8 mouse cellular contexts compared by ENCODE assay signal in genomic region chr8:84936962-84937546, GRCm38 (mm10). TPM values are rescaled to one million over a fixed set of nuclear protein-coding genes. Genes with fewer than 3 reads are reported as not detected.
DNase-seq lines count a peak whose midpoint lies in the region; ATAC-seq and TF ChIP-seq lines count a peak whose summit lies in the region.

TSS of gene Mast1 (minus strand) at chr8:84937359.

- peak within 1 kb of the TSS; percentile 67 for H3K4me3 ChIP-seq in testis, adult 2 months (ENCODE audit: control insufficient read depth, low read depth, low read length)
- H3K4me3 ChIP-seq in intestine, postnatal 0 days (ENCODE audit: low read depth, low read length), result peak within 1 kb of the TSS; percentile 35
- H3K4me3 ChIP-seq in limb, embryonic 14.5 days (replicated peaks; ENCODE audit: low read length), result peak within 1 kb of the TSS; percentile 40
- H3K4me3 ChIP-seq in midbrain, embryonic 16.5 days (ENCODE audit: low read depth, low read length), result peak within 1 kb of the TSS; percentile 92

- WGBS in intestine, postnatal 0 days, result under 1% methylated on average over 48 of the region's 50 CpGs
- WGBS in limb, embryonic 14.5 days, result 1% methylated on average over 41 of the region's 50 CpGs
- WGBS in midbrain, embryonic 16.5 days, result under 1% methylated on average over 47 of the region's 50 CpGs

- no peak within 1 kb of the TSS for H3K27ac ChIP-seq in testis, adult 2 months (ENCODE audit: control insufficient read depth, insufficient read depth, low read depth, low read length)
- no peak within 1 kb of the TSS for H3K27ac ChIP-seq in intestine, postnatal 0 days (ENCODE audit: low read depth, low read length)
- no peak within 1 kb of the TSS for H3K27ac ChIP-seq in limb, embryonic 14.5 days (replicated peaks; ENCODE audit: low read depth, low read length)
- peak within 1 kb of the TSS; percentile 98 for H3K27ac ChIP-seq in midbrain, embryonic 16.5 days (ENCODE audit: low read length)

- no peak for TF ChIP-seq POLR2A in testis, adult 2 months (IDR thresholded peaks at IDR 0.05; ENCODE audit: control insufficient read depth, low read depth, low read length)
- no peak for TF ChIP-seq POLR2A in limb, embryonic 14.5 days (IDR thresholded peaks at IDR 0.05; ENCODE audit: borderline replicate concordance, extremely low read depth, insufficient read depth, insufficient read length)

- peak; percentile 67 for TF ChIP-seq CTCF in testis, adult 2 months (IDR thresholded peaks at IDR 0.05; ENCODE audit: control insufficient read depth, insufficient read depth, insufficient replicate concordance, low read depth, low read length)
- TF ChIP-seq CTCF in intestine, postnatal 0 days (IDR thresholded peaks at IDR 0.05; ENCODE audit: low read depth), result peak; percentile 77

- peaks cover 18% of the 10 kb centered on the region for H3K4me1 ChIP-seq in testis, adult 2 months (ENCODE audit: control insufficient read depth, insufficient read depth, low read length)
- H3K4me1 ChIP-seq in intestine, postnatal 0 days (replicated peaks; ENCODE audit: control insufficient read depth, insufficient read depth, low read length), result no peaks in the 10 kb centered on the region
- H3K4me1 ChIP-seq in limb, embryonic 14.5 days (ENCODE audit: control insufficient read depth, insufficient read depth, low read length), result peaks cover 6% of the 10 kb centered on the region
- H3K4me1 ChIP-seq in midbrain, embryonic 16.5 days (ENCODE audit: control insufficient read depth, insufficient read depth, low read length), result peaks cover 24% of the 10 kb centered on the region

- H3K9ac ChIP-seq in intestine, postnatal 0 days (ENCODE audit: low read depth, low read length), result no peak within 1 kb of the TSS
- 0 out of 2 replicates have a peak within 1 kb of the TSS, but pooled peaks have one; percentile 16 for H3K9ac ChIP-seq in limb, embryonic 14.5 days (ENCODE audit: low read depth, low read length, severe bottlenecking)
- peak within 1 kb of the TSS; percentile 100 for H3K9ac ChIP-seq in midbrain, embryonic 16.5 days (ENCODE audit: low read depth, low read length)

- H3K9me3 ChIP-seq in intestine, postnatal 0 days (ENCODE audit: control insufficient read depth), result no peaks in the 10 kb centered on the region
- H3K9me3 ChIP-seq in limb, embryonic 14.5 days (ENCODE audit: control insufficient read depth, low read length), result no peaks in the 10 kb centered on the region
- H3K9me3 ChIP-seq in midbrain, embryonic 16.5 days (replicated peaks; ENCODE audit: control insufficient read depth, low read length, poor library complexity, severe bottlenecking), result no peaks in the 10 kb centered on the region

- no peak for DNase-seq in testis, postnatal 14 days (ENCODE audit: low spot score)
- DNase-seq in cerebellum, postnatal 10 days, result peak; percentile 96
- DNase-seq in frontal cortex, postnatal 25 days (ENCODE audit: low spot score in 2 of 2), result peak; percentile 53 to 64
- peak; percentile 34 for DNase-seq in limb, embryonic 14.5 days (ENCODE audit: low spot score)
- DNase-seq in spleen, postnatal 4 days (ENCODE audit: low spot score in 2 of 2), result peak; percentile 60 to 88

- no peaks in the 10 kb centered on the region for H3K36me3 ChIP-seq in testis, adult 2 months (ENCODE audit: control insufficient read depth, insufficient read depth, low read length)
- no peaks in the 10 kb centered on the region for H3K36me3 ChIP-seq in intestine, postnatal 0 days (ENCODE audit: control insufficient read depth, insufficient read depth)
- H3K36me3 ChIP-seq in limb, embryonic 14.5 days (ENCODE audit: control insufficient read depth, insufficient read depth, low read length), result no peaks in the 10 kb centered on the region
- H3K36me3 ChIP-seq in midbrain, embryonic 16.5 days (ENCODE audit: control insufficient read depth, insufficient read depth, low read length), result peaks cover 4% of the 10 kb centered on the region; the same call in 1 of the 2 replicates

- no peaks in the 10 kb centered on the region for H3K27me3 ChIP-seq in testis, adult 2 months (ENCODE audit: control insufficient read depth, insufficient read depth, low read length)
- peaks cover 61% of the 10 kb centered on the region for H3K27me3 ChIP-seq in intestine, postnatal 0 days (replicated peaks; ENCODE audit: control insufficient read depth, insufficient read depth, low read length)
- peaks cover 54% of the 10 kb centered on the region for H3K27me3 ChIP-seq in limb, embryonic 14.5 days (ENCODE audit: control insufficient read depth, insufficient read depth, low read length)
- H3K27me3 ChIP-seq in midbrain, embryonic 16.5 days (ENCODE audit: control insufficient read depth, insufficient read depth, low read depth, low read length), result no peaks in the 10 kb centered on the region; the same call in 1 of the 2 replicates

- H3K4me2 ChIP-seq in intestine, postnatal 0 days (replicated peaks; ENCODE audit: low read depth), result peak within 1 kb of the TSS; percentile 62
- peak within 1 kb of the TSS; percentile 68 for H3K4me2 ChIP-seq in limb, embryonic 14.5 days (replicated peaks; ENCODE audit: low read depth, low read length, severe bottlenecking)
- H3K4me2 ChIP-seq in midbrain, embryonic 16.5 days (ENCODE audit: low read length), result peak within 1 kb of the TSS; percentile 98

- peak; percentile 36; the same call in 1 of the 2 replicates for ATAC-seq in intestine, postnatal 0 days
- ATAC-seq in limb, embryonic 14.5 days (ENCODE audit: low FRiP score, low read depth), result peak; percentile 34; the same call in 1 of the 2 replicates
- peak; percentile 58 for ATAC-seq in midbrain, embryonic 16.5 days

RNA-seq across cellular contexts. Expression of gene Mast1, which starts in this region (rescaled TPM):
- polyA plus RNA-seq in testis, adult 2 months (2012; rRNA removed), result 1.5 and 1.6 TPM in 2 replicates
- polyA plus RNA-seq in intestine, postnatal 0 days (2015; fragmentation: Nextera tagmentation; extraction: Ambion mirVana), result 1.1 TPM in 2 replicates
- polyA plus RNA-seq in limb, embryonic 14.5 days (2012; rRNA removed), result 0.36 and 0.50 TPM in 2 replicates
- 0.15 and 0.32 TPM in 2 replicates for polyA plus RNA-seq in limb, embryonic 14.5 days (2014; fragmentation: Nextera tagmentation; extraction: Ambion mirVana)
- polyA plus RNA-seq in midbrain, embryonic 16.5 days (2015; fragmentation: Nextera tagmentation; extraction: Ambion mirVana), result 85.7 and 86.1 TPM in 2 replicates

Comparison
In these comparisons a context has a peak if more than half of its experiments do, and no peak if none do; other contexts are left out.
1. RNA of gene Mast1 (polyA plus RNA-seq): 85.7 to 86.1 TPM in midbrain, embryonic 16.5 days; 1.5 to 1.6 TPM in testis, adult 2 months, 1.1 TPM in intestine, postnatal 0 days and 0.15 to 0.50 TPM in limb, embryonic 14.5 days; every median in the first group is over 10 times any median in the second.
2. Peak in DNase-seq, ATAC-seq, H3K4me3 ChIP-seq, H3K9ac ChIP-seq and H3K4me2 ChIP-seq in limb, embryonic 14.5 days; RNA of the gene not detected or under 1 TPM.
3. H3K4me3 ChIP-seq: peak in every context shown above with its lines; median percentile 92 in midbrain, embryonic 16.5 days; 67 in testis, adult 2 months; 40 in limb, embryonic 14.5 days; 35 in intestine, postnatal 0 days.
4. Peak in every context shown above with its lines, with median percentiles within 50 percentile points of each other: ATAC-seq and H3K4me2 ChIP-seq.